In the genomic region with DNA sequence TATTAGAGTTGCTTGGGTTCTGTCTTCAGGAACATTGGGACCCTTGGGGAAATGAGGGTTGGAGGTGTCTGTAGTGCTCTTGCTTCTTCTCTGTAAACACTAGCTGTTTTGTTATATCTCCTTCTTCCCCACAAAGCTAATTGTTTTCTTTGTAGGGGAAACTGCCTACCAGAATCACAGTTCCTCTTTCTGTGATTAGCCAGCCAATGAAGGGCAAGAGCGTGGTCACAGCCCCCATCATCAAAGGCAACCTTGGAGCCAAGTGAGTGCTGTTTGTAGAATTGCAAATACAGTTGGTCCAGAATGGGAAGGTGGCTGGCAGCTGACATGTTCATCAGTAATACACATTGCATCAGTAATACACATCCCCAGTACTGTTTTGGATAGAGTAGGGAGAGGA, we compare ENCODE assay signal across 27 mouse cellular contexts. TPM values are rescaled to one million over a fixed set of nuclear protein-coding genes. Genes with fewer than 3 reads are reported as not detected.
DNase-seq lines count a peak whose midpoint lies in the region; ATAC-seq and TF ChIP-seq lines count a peak whose summit lies in the region.
"Had no signal": no experiment of that assay in that cellular context is flagged by ENCODE, and none has a peak within 500 bp of the region (broad histone marks: within the 10 kb centered on the region; RNA-seq: fewer than 3 reads in every experiment).

No protein-coding gene starts in this region.

- 75% methylated on average over 1 of the region's 1 CpGs for WGBS in liver, postnatal 0 days (ENCODE audit: insufficient replicate concordance)
- WGBS in liver, embryonic 11.5 days: 76% methylated on average over 1 of the region's 1 CpGs
- 97% methylated on average over 1 of the region's 1 CpGs for WGBS in intestine, embryonic 15.5 days

- peaks cover 60% of the 10 kb centered on the region for H3K36me3 ChIP-seq in liver, postnatal 0 days (replicated peaks; ENCODE audit: insufficient read depth, low read length)
- H3K36me3 ChIP-seq in liver, embryonic 11.5 days (ENCODE audit: control insufficient read depth, insufficient read depth, low read length): peaks cover 34% of the 10 kb centered on the region
- H3K36me3 ChIP-seq in intestine, embryonic 15.5 days: peaks cover 36% of the 10 kb centered on the region

- no peaks in the 10 kb centered on the region for H3K9me3 ChIP-seq in liver, postnatal 0 days (ENCODE audit: low read length)
- H3K9me3 ChIP-seq in liver, embryonic 11.5 days (ENCODE audit: control insufficient read depth, low read length): no peaks in the 10 kb centered on the region
- H3K9me3 ChIP-seq in intestine, embryonic 15.5 days: no peaks in the 10 kb centered on the region
- H3K9me3 ChIP-seq: heart, embryonic 15.5 days; hindbrain, embryonic 15.5 days; limb, embryonic 10.5 days; megakaryocyte, embryonic 14.5 days had no signal

- H3K4me3 ChIP-seq in liver, postnatal 0 days (ENCODE audit: low read depth, low read length): no peak overlapping the region
- no peak overlapping the region for H3K4me3 ChIP-seq in liver, embryonic 11.5 days (ENCODE audit: low read depth, low read length)
- H3K4me3 ChIP-seq in intestine, embryonic 15.5 days (replicated peaks): no peak overlapping the region
- H3K4me3 ChIP-seq: gastrocnemius, adult 2 months; heart, embryonic 15.5 days; hindbrain, embryonic 15.5 days; limb, embryonic 10.5 days; megakaryocyte, embryonic 14.5 days had no signal

- no peak overlapping the region for H3K4me2 ChIP-seq in liver, postnatal 0 days (ENCODE audit: low read depth, low read length)
- H3K4me2 ChIP-seq in liver, embryonic 11.5 days: no peak overlapping the region
- H3K4me2 ChIP-seq in intestine, embryonic 15.5 days (replicated peaks): no peak overlapping the region
- H3K4me2 ChIP-seq: heart, embryonic 15.5 days; hindbrain, embryonic 15.5 days had no signal

- ATAC-seq in liver, postnatal 0 days: 0 out of 2 replicates have a peak, but pooled peaks have one; percentile 7
- ATAC-seq in liver, embryonic 11.5 days (replicated peaks; ENCODE audit: low FRiP score): no peak
- peak; percentile 77 to 78 for ATAC-seq in hematopoietic stem cell, adult 5-6 weeks (replicated peaks in 1 of 2; ENCODE audit: insufficient read depth in 1 of 2, low FRiP score in 2 of 2, low TSS enrichment in 1 of 2, low read depth in 1 of 2, poor library complexity in 2 of 2, severe bottlenecking in 2 of 2)
- ATAC-seq in intestine, embryonic 15.5 days: no peak
- ATAC-seq: forebrain, embryonic 14.5 days had no signal

- no peak overlapping the region for H3K9ac ChIP-seq in liver, postnatal 0 days (replicated peaks)
- H3K9ac ChIP-seq in liver, embryonic 11.5 days (ENCODE audit: low read depth, low read length): no peak overlapping the region
- H3K9ac ChIP-seq in intestine, embryonic 15.5 days: no peak overlapping the region
- H3K9ac ChIP-seq: heart, embryonic 15.5 days; hindbrain, embryonic 15.5 days had no signal

- no peak overlapping the region for H3K27ac ChIP-seq in liver, postnatal 0 days (ENCODE audit: low read depth)
- H3K27ac ChIP-seq in liver, embryonic 11.5 days (ENCODE audit: low read depth, low read length): no peak overlapping the region
- no peak overlapping the region for H3K27ac ChIP-seq in intestine, embryonic 15.5 days
- H3K27ac ChIP-seq: gastrocnemius, adult 2 months; heart, embryonic 15.5 days; hindbrain, embryonic 15.5 days; limb, embryonic 10.5 days had no signal

- no peaks in the 10 kb centered on the region for H3K4me1 ChIP-seq in liver, postnatal 0 days (ENCODE audit: insufficient read depth)
- no peaks in the 10 kb centered on the region for H3K4me1 ChIP-seq in liver, embryonic 11.5 days (replicated peaks; ENCODE audit: control insufficient read depth, insufficient read depth, low read length)
- no peaks in the 10 kb centered on the region for H3K4me1 ChIP-seq in intestine, embryonic 15.5 days (replicated peaks)
- H3K4me1 ChIP-seq: heart, embryonic 15.5 days; hindbrain, embryonic 15.5 days; limb, embryonic 10.5 days; megakaryocyte, embryonic 14.5 days had no signal

- no peak for TF ChIP-seq CTCF in liver, postnatal 0 days (IDR thresholded peaks at IDR 0.05; ENCODE audit: low read depth)

- intact Hi-C loops in left cerebral cortex, postnatal 10 days (cut with DNase I): no loop called here

- no peak for DNase-seq in liver, postnatal 0 days
- no peak for DNase-seq in liver, embryonic 11.5 days (ENCODE audit: low spot score)
- peak; percentile 50 for DNase-seq in MEL-GATA-1-ER (ENCODE audit: extremely low read depth, low read depth)
- no peak for DNase-seq in left cerebral cortex, postnatal 10 days (ENCODE audit: extremely low spot score in 1 of 2, low spot score in 2 of 2)
- DNase-seq in thymus, adult 18-20 months: no peak
- DNase-seq: cerebellum, adult 8-10 months; cerebellum, postnatal 36 days; gastrocnemius, adult 2 months; heart, postnatal 4 days; kidney, adult 8-10 months; kidney, postnatal 14 days; liver; lung, postnatal 14 days; midbrain, embryonic 14.5 days; right cerebral cortex, postnatal 14 days; thymus, postnatal 36 days had no signal

- TF ChIP-seq EP300 in liver, postnatal 0 days (IDR thresholded peaks at IDR 0.05; ENCODE audit: low read depth): no peak

- no peaks in the 10 kb centered on the region for H3K27me3 ChIP-seq in liver, postnatal 0 days (ENCODE audit: insufficient read depth, low read length)
- no peaks in the 10 kb centered on the region for H3K27me3 ChIP-seq in liver, embryonic 11.5 days (replicated peaks; ENCODE audit: control insufficient read depth, insufficient read depth, low read length)
- no peaks in the 10 kb centered on the region for H3K27me3 ChIP-seq in intestine, embryonic 15.5 days (replicated peaks)
- H3K27me3 ChIP-seq: heart, embryonic 15.5 days; hindbrain, embryonic 15.5 days; megakaryocyte, embryonic 14.5 days had no signal

RNA-seq across cellular contexts. Expression of a gene that starts 32.8 kb away (rescaled TPM):
- polyA plus RNA-seq in liver, postnatal 0 days (2015; fragmentation: Nextera tagmentation; extraction: Ambion mirVana): 5.3 TPM in 2 replicates
- 16.1 and 16.4 TPM in 2 replicates for polyA plus RNA-seq in liver, embryonic 11.5 days (2014; fragmentation: Nextera tagmentation; extraction: Ambion mirVana)
- total RNA-seq in hematopoietic stem cell, adult 5-6 weeks (2017): 27.8 and 34.9 TPM in 2 replicates
- 10 to 100 TPM; 32.3 to 35.3 TPM for total RNA-seq in left cerebral cortex, postnatal 10 days (2021)
- polyA plus RNA-seq in intestine, embryonic 15.5 days (2015; fragmentation: Nextera tagmentation; extraction: Ambion mirVana): 17.3 and 18.2 TPM in 2 replicates

RNA-seq across cellular contexts. Expression of a gene that starts 45.4 kb away (rescaled TPM):
- polyA plus RNA-seq in liver, postnatal 0 days (2015; fragmentation: Nextera tagmentation; extraction: Ambion mirVana): 0.09 TPM in 1 of 2 replicates, not detected in the other
- polyA plus RNA-seq in liver, embryonic 11.5 days (2014; fragmentation: Nextera tagmentation; extraction: Ambion mirVana): not detected in 2 replicates
- total RNA-seq in hematopoietic stem cell, adult 5-6 weeks (2017): 0.13 TPM in 1 of 2 replicates, not detected in the other
- total RNA-seq in left cerebral cortex, postnatal 10 days (2021): not detected
- 74.8 and 89.0 TPM in 2 replicates for polyA plus RNA-seq in intestine, embryonic 15.5 days (2015; fragmentation: Nextera tagmentation; extraction: Ambion mirVana)
- total RNA-seq: layer of hippocampus, adult 8-10 months; left cerebral cortex, adult 8-10 months had no signal
- polyA plus RNA-seq: C2C12; forebrain, embryonic 14.5 days; heart, embryonic 15.5 days; hindbrain, embryonic 15.5 days; limb, embryonic 10.5 days; neural tube, embryonic 11.5 days had no signal

Comparison
In these comparisons a context has a peak if more than half of its experiments do, and no peak if none do; other contexts are left out.
1. ATAC-seq: peak in liver, postnatal 0 days (single experiment) and hematopoietic stem cell, adult 5-6 weeks (2 of 2); none in liver, embryonic 11.5 days (single experiment) and intestine, embryonic 15.5 days (single experiment).
2. RNA of a gene that starts 45.4 kb away (polyA plus RNA-seq): 74.8 to 89.0 TPM in intestine, embryonic 15.5 days; 0.09 TPM in liver, postnatal 0 days and not detected in liver, embryonic 11.5 days; every median in the first group is over 10 times any median in the second.